Comparison of ENCODE assay signal across 29 mouse cellular contexts in genomic region chr10:67857561-67857906, GRCm38 (mm10). TPM values are rescaled to one million over a fixed set of nuclear protein-coding genes. Genes with fewer than 3 reads are reported as not detected.
DNase-seq lines count a peak whose midpoint lies in the region; ATAC-seq and TF ChIP-seq lines count a peak whose summit lies in the region.
"Had no signal": no experiment of that assay in that cellular context is flagged by ENCODE, and none has a peak within 500 bp of the region (broad histone marks: within the 10 kb centered on the region; RNA-seq: fewer than 3 reads in every experiment).

No protein-coding gene starts in this region.

- TF ChIP-seq CTCF in midbrain, postnatal 0 days (IDR thresholded peaks at IDR 0.05), result no peak

- peak; percentile 19 for DNase-seq in adrenal gland, postnatal 10 days
- DNase-seq in adrenal gland, adult 18-20 months (ENCODE audit: low spot score in 2 of 2), result no peak
- DNase-seq in heart, adult 11 months, result peak; percentile 81
- DNase-seq in midbrain, postnatal 0 days (ENCODE audit: low spot score), result peak; percentile 45
- DNase-seq in midbrain, embryonic 10.5 days (ENCODE audit: low spot score), result no peak
- DNase-seq: adrenal gland, adult 8-10 months; cerebellum, adult 11-12 months; cerebellum, postnatal 36 days; embryo, embryonic 11 days; heart, adult 2 months; kidney, postnatal 36 days; layer of hippocampus, postnatal 36 days; lung, adult 18-20 months; lung, postnatal 14 days; midbrain, embryonic 14.5 days; right cerebral cortex, postnatal 4 days; thymus, postnatal 25 days had no signal

- H3K9ac ChIP-seq in heart, embryonic 11.5 days (ENCODE audit: low read depth, low read length), result no peak overlapping the region
- no peak overlapping the region for H3K9ac ChIP-seq in midbrain, postnatal 0 days (replicated peaks; ENCODE audit: low read length, poor library complexity, severe bottlenecking)
- H3K9ac ChIP-seq: embryonic facial prominence, embryonic 13.5 days; heart, embryonic 15.5 days; hindbrain, embryonic 13.5 days; limb, embryonic 13.5 days; liver, embryonic 12.5 days; neural tube, embryonic 12.5 days had no signal

- no peaks in the 10 kb centered on the region for H3K27me3 ChIP-seq in heart, embryonic 11.5 days (ENCODE audit: control insufficient read depth, insufficient read depth, low read length)
- H3K27me3 ChIP-seq in midbrain, postnatal 0 days (ENCODE audit: insufficient read depth, low read length), result 0 out of 2 replicates have a peak, but pooled peaks cover 4% of the 10 kb centered on the region
- no peaks in the 10 kb centered on the region for H3K27me3 ChIP-seq in midbrain, embryonic 10.5 days (ENCODE audit: low read depth, poor library complexity, severe bottlenecking)
- H3K27me3 ChIP-seq: heart, embryonic 15.5 days; limb, embryonic 13.5 days; liver, embryonic 12.5 days; neural tube, embryonic 12.5 days had no signal

- no peak for ATAC-seq in heart, embryonic 11.5 days (replicated peaks; ENCODE audit: insufficient number of reproducible peaks, low FRiP score, low TSS enrichment)
- no peak for ATAC-seq in midbrain, postnatal 0 days (ENCODE audit: low FRiP score)
- ATAC-seq in megakaryocyte-erythroid progenitor cell, adult 5-6 weeks (replicated peaks; ENCODE audit: low FRiP score, low TSS enrichment, poor library complexity, severe bottlenecking), result no peak
- ATAC-seq: forebrain, embryonic 14.5 days; intestine, postnatal 0 days; liver, embryonic 12.5 days had no signal

- no peak overlapping the region for H3K27ac ChIP-seq in heart, embryonic 11.5 days (ENCODE audit: low read depth, low read length)
- H3K27ac ChIP-seq in midbrain, postnatal 0 days (ENCODE audit: low read depth, low read length), result no peak overlapping the region
- H3K27ac ChIP-seq in midbrain, embryonic 10.5 days (replicated peaks), result no peak overlapping the region
- H3K27ac ChIP-seq: embryonic facial prominence, embryonic 13.5 days; heart, adult 2 months; heart, embryonic 15.5 days; hindbrain, embryonic 13.5 days; limb, embryonic 13.5 days; liver, embryonic 12.5 days; neural tube, embryonic 12.5 days had no signal

- no peaks in the 10 kb centered on the region for H3K9me3 ChIP-seq in heart, embryonic 11.5 days (replicated peaks; ENCODE audit: control insufficient read depth, low read length)
- H3K9me3 ChIP-seq in midbrain, postnatal 0 days (ENCODE audit: low read length), result no peaks in the 10 kb centered on the region
- H3K9me3 ChIP-seq in midbrain, embryonic 10.5 days (replicated peaks), result no peaks in the 10 kb centered on the region
- H3K9me3 ChIP-seq: embryonic facial prominence, embryonic 13.5 days; heart, embryonic 15.5 days; hindbrain, embryonic 13.5 days; limb, embryonic 13.5 days; liver, embryonic 12.5 days; neural tube, embryonic 12.5 days had no signal

- H3K4me1 ChIP-seq in heart, embryonic 11.5 days (ENCODE audit: control insufficient read depth, insufficient read depth, low read length), result no peaks in the 10 kb centered on the region
- no peaks in the 10 kb centered on the region for H3K4me1 ChIP-seq in midbrain, postnatal 0 days (ENCODE audit: insufficient read depth, low read length)
- no peaks in the 10 kb centered on the region for H3K4me1 ChIP-seq in midbrain, embryonic 10.5 days
- H3K4me1 ChIP-seq: embryonic facial prominence, embryonic 13.5 days; heart, embryonic 15.5 days; hindbrain, embryonic 13.5 days; limb, embryonic 13.5 days; liver, embryonic 12.5 days; neural tube, embryonic 12.5 days had no signal

- no peak overlapping the region for H3K4me3 ChIP-seq in heart, embryonic 11.5 days (ENCODE audit: low read depth, low read length)
- H3K4me3 ChIP-seq in midbrain, postnatal 0 days (ENCODE audit: low read depth, low read length), result no peak overlapping the region
- H3K4me3 ChIP-seq in midbrain, embryonic 10.5 days, result no peak overlapping the region
- H3K4me3 ChIP-seq: embryonic facial prominence, embryonic 13.5 days; erythroblast, embryonic 14.5 days; heart, adult 2 months; heart, embryonic 15.5 days; hindbrain, embryonic 13.5 days; limb, embryonic 13.5 days; liver, embryonic 12.5 days; neural tube, embryonic 12.5 days had no signal

- 84% methylated on average over 4 of the region's 4 CpGs for WGBS in heart, embryonic 11.5 days (ENCODE audit: insufficient replicate concordance)
- WGBS in midbrain, postnatal 0 days, result 67% methylated on average over 4 of the region's 4 CpGs
- WGBS in midbrain, embryonic 10.5 days, result 86% methylated on average over 4 of the region's 4 CpGs

- no peaks in the 10 kb centered on the region for H3K36me3 ChIP-seq in heart, embryonic 11.5 days (ENCODE audit: control insufficient read depth, insufficient read depth, low read length)
- no peaks in the 10 kb centered on the region for H3K36me3 ChIP-seq in midbrain, postnatal 0 days (ENCODE audit: insufficient read depth, low read length)
- no peaks in the 10 kb centered on the region for H3K36me3 ChIP-seq in midbrain, embryonic 10.5 days
- H3K36me3 ChIP-seq: embryonic facial prominence, embryonic 13.5 days; heart, embryonic 15.5 days; hindbrain, embryonic 13.5 days; limb, embryonic 13.5 days; liver, embryonic 12.5 days; neural tube, embryonic 12.5 days had no signal

- H3K4me2 ChIP-seq in heart, embryonic 11.5 days, result no peak overlapping the region
- H3K4me2 ChIP-seq in midbrain, postnatal 0 days (ENCODE audit: low read depth, low read length, poor library complexity, severe bottlenecking), result no peak overlapping the region
- H3K4me2 ChIP-seq: embryonic facial prominence, embryonic 13.5 days; heart, embryonic 15.5 days; hindbrain, embryonic 13.5 days; limb, embryonic 13.5 days; liver, embryonic 12.5 days; neural tube, embryonic 12.5 days had no signal

RNA-seq across cellular contexts. Expression of gene Zfp365, which starts 54.9 kb away (rescaled TPM):
- 1 to 10 TPM; 2.0 to 2.6 TPM for total RNA-seq in adrenal gland, postnatal 10 days (2021)
- 1 to 10 TPM; 1.9 to 2.6 TPM for total RNA-seq in adrenal gland, adult 18-20 months (2021)
- polyA plus RNA-seq in heart, embryonic 11.5 days (2014; fragmentation: Nextera tagmentation; extraction: Ambion mirVana), result 0.76 and 0.77 TPM in 2 replicates
- 15.2 and 17.4 TPM in 2 replicates for total RNA-seq in midbrain, postnatal 0 days (2014; rRNA removed)
- 7.9 and 9.1 TPM in 2 replicates for polyA plus RNA-seq in midbrain, postnatal 0 days (2015; fragmentation: Nextera tagmentation; extraction: Ambion mirVana)
- polyA plus RNA-seq in midbrain, embryonic 10.5 days (2016; fragmentation: Nextera tagmentation; extraction: Ambion mirVana), result 2.3 and 2.7 TPM in 2 replicates
- not detected in 2 replicates for total RNA-seq in megakaryocyte-erythroid progenitor cell, adult 5-6 weeks (2014; fragmentation: Nextera tagmentation)
- 0.23 TPM in 1 of 2 replicates, not detected in the other for total RNA-seq in megakaryocyte-erythroid progenitor cell, adult 5-6 weeks (2017)
- total RNA-seq: megakaryocyte, adult 5-6 weeks had no signal
- polyA plus RNA-seq: erythroblast, embryonic 14.5 days had no signal

Comparison
In these comparisons a context has a peak if more than half of its experiments do, and no peak if none do; other contexts are left out.
1. DNase-seq: peak in adrenal gland, postnatal 10 days (single experiment), heart, adult 11 months (single experiment) and midbrain, postnatal 0 days (single experiment); none in adrenal gland, adult 18-20 months (0 of 2) and midbrain, embryonic 10.5 days (single experiment).